Mouse (Mus musculus): ENCODE data around the gene Mrgpra2b.
A peak's percentile ranks its signal among the peaks of the same experiment; 100 is the strongest.
"Not testable (repeated sequence)": the region's sequence is repeated elsewhere in the genome, so short reads cannot be mapped to it uniquely, and the experiment has no call there.

The Mrgpra2b gene

DNA sequence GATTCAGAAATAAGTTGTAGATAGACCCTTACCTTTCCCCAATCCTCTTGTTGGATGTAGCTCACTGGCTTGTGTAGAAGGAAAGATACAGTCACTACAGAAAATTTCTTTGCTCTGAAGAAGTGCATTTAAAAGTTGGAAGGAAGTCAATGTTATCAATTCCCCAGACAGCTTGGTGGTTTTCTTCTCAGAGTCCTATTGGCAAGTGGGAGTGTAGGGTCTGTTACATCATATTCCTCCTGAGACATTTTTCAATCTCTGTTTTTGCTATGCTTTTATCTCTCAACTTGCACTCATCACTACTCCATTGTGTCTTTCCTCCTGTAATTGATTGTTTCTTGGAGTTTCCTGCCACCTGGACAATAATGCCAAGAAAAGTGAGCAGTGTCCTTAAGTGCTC is at the start of gene Mrgpra2b:
Gene Mrgpra2b (minus strand): TSS at position 101 of the 400 bp plus-strand sequence.
- DNase-seq: no peak

DNA sequence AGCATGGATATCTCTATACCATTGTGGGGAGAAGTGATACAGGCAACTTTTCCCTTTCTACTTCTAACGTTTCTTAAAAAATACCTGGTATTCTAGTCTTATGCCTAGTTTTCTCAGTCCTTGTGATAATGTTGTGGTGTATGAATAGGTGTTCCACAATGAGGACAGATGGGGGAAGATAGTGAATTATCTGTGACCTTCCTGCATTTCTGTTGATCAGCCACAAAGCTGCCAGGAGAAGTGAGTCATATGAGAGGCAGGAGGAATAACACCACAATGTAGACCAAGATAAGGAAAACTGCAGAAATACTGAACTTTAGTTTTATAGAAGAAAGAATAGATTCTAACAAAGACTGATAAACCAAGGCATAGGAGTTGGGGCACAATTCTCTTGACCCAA is 12.3 kb downstream of the Mrgpra2b start:
- DNase-seq: no peak

DNA sequence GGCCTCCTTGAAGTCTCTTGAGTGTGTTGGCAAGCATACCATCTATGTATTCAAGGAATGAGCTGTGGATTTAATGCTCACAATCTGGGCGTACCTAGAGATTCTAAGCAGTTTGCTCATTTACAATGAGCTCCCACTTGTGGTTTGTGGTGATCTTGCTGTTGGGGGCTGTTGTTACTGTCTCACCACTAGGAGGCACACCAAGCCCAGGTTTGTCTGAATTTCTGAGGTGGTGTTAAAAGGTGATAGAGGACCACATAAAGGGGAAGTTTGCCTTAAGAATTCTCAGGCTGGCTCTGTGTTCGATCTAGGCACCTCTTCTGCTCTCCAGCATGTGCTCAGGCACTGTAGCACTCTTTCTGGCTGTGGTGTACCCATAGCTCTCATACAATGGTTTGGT is 13.6 kb downstream of the Mrgpra2b start:
- DNase-seq: peak; percentile 6

DNA sequence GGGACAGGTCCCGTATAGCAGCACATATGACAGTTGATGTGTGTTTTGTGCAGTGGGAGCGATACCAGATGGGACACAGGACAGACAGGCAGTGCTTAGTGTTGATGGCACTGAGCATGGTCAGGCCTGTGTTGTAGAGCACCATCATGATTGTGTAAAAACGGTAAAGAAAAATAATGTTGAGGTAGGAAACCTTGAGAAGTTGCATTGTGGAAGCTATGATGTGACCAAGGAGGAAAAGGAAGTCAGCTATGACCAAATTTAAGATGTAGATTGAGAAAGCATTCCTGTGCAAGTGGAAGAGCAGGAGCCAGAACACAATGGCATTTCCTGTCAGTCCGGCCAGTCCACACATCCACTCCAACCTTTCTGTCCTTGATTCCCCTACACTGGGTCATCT is 25.7 kb downstream of the Mrgpra2b start:
- peak; percentile 11 for DNase-seq

DNA sequence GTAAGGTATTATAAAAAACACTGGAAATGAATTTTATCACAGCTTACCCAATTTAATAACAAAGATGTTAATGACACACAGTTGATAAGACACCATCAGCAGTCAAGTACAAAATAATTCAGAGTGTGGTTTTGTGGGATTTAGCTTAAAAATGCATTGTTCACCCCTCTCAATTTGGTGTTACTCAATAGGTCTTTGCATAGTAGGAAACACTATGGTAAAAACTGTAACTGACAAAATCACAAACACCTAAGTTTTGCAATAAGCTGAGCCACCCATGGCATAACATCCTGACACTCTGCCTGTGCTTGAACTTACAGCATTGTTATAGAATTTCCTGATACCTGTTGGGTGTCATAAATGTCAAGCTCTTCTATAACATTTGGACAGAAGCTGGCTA is 37.4 kb downstream of the Mrgpra2b start:
- DNase-seq: not testable (repeated sequence)

DNA sequence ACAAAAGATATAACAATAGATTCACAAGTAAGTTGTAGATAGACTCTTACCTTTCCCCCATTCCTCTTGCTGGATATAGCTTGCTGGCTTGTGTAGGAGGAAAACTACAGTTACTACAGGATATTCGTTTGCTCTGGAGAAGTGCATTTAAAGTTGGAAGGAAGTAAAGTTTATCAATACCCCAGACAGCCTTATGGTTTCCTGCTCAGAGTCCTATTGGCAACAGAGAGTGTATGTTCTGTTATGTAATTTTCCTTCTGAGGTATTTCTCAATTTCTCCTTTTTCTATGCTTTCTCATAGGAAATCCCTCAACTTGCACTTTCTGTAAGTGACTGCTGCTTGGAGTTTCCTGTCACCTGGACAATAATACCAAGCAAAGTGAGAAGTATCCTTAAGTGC is 39.2 kb downstream of the Mrgpra2b start:
- not testable (repeated sequence) for DNase-seq

DNA sequence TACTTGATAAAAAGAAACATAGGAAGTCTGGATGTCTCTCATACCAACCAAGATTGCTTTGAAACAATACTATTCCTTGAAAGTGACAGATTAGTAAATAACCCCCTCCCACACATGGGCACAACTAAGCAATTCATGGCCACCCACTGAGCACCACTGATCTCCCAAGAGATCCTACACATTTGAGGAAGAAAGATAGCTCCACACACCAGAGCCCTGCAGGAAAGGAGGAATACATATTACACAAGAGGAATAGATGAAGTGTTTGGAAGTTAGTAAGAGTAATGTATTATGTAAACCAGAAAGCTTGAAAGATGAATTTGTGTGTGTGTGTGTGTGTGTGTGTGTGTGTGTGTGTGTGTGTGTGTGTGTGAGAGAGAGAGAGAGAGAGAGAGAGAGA is 45.5 kb downstream of the Mrgpra2b start:
- not testable (repeated sequence) for DNase-seq

DNA sequence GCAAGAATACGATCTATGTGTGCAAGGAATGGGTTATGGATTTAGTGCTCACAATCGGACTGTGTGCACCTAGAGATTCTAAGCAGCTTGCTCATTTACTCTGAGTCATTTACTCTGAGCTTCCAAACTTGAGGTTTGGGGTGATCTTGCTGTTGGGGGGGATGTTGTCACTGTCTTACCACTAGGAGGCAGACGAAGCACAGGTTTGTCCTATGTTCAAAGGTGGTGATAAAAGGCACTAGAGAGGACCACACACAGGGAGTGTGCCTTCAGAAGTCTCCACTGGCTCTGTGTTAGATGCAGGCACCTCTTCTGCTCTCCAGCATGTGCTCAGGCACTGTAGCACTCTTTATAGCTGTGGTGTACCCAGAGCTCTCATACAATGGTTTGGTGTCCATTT is 54.8 kb downstream of the Mrgpra2b start:
- not testable (repeated sequence) for DNase-seq

DNA sequence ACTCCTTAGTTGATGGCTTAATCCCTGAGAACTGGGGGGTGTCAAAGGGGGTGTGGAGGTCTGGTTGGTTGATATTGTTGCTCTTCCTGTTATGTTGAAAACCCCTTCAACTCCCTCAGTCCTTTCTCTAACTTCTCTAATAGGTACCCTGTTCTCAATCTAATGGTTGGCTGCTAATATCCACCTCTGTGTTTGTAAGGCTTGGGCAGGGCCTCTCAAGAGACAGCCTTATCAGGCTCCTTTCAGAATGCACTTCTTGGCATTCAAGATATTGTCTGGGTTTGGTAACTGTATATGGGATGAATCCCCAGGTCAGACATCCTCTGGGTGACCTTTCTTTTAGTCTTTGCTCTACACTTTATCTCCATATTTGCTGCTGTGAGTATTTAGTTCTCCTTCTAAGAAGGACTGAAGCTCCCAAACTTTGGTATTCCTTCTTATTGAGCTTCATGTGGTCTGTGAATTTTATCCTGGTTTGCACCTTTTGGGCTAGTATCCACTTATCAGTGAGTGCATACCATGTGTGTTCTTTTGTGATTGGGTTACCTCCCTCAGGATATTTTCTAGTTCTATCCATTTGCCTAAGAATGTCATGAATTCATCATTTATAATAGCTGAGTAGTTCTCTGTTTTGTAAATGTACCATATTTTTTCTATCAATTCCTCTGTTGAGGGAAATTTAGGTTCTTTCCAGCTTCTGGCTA is 63.2 kb downstream of the Mrgpra2b start:
- DNase-seq: not testable (repeated sequence)

DNA sequence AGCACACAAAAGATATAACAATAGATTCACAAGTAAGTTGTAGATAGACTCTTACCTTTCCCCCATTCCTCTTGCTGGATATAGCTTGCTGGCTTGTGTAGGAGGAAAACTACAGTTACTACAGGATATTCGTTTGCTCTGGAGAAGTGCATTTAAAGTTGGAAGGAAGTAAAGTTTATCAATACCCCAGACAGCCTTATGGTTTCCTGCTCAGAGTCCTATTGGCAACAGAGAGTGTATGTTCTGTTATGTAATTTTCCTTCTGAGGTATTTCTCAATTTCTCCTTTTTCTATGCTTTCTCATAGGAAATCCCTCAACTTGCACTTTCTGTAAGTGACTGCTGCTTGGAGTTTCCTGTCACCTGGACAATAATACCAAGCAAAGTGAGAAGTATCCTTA is 76.6 kb downstream of the Mrgpra2b start, which contains the start of gene Mrgpra2a:
Gene Mrgpra2a (minus strand): TSS at position 125 of the 400 bp plus-strand sequence.
- not testable (repeated sequence) for DNase-seq

DNA sequence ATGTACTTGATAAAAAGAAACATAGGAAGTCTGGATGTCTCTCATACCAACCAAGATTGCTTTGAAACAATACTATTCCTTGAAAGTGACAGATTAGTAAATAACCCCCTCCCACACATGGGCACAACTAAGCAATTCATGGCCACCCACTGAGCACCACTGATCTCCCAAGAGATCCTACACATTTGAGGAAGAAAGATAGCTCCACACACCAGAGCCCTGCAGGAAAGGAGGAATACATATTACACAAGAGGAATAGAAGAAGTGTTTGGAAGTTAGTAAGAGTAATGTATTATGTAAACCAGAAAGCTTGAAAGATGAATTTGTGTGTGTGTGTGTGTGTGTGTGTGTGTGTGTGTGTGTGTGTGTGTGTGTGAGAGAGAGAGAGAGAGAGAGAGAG is 82.9 kb downstream of the Mrgpra2b start:
- DNase-seq: not testable (repeated sequence)

DNA sequence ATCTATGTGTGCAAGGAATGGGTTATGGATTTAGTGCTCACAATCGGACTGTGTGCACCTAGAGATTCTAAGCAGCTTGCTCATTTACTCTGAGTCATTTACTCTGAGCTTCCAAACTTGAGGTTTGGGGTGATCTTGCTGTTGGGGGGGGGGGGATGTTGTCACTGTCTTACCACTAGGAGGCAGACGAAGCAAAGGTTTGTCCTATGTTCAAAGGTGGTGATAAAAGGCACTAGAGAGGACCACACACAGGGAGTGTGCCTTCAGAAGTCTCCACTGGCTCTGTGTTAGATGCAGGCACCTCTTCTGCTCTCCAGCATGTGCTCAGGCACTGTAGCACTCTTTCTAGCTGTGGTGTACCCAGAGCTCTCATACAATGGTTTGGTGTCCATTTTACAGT is 92.2 kb downstream of the Mrgpra2b start:
- not testable (repeated sequence) for DNase-seq

DNA sequence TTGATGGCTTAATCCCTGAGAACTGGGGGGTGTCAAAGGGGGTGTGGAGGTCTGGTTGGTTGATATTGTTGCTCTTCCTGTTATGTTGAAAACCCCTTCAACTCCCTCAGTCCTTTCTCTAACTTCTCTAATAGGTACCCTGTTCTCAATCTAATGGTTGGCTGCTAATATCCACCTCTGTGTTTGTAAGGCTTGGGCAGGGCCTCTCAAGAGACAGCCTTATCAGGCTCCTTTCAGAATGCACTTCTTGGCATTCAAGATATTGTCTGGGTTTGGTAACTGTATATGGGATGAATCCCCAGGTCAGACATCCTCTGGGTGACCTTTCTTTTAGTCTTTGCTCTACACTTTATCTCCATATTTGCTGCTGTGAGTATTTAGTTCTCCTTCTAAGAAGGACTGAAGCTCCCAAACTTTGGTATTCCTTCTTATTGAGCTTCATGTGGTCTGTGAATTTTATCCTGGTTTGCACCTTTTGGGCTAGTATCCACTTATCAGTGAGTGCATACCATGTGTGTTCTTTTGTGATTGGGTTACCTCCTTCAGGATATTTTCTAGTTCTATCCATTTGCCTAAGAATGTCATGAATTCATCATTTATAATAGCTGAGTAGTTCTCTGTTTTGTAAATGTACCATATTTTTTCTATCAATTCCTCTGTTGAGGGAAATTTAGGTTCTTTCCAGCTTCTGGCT is 100.7 kb downstream of the Mrgpra2b start:
- DNase-seq: not testable (repeated sequence)

All from heart, adult 11 months (tissue).